Mouse (Mus musculus) heart, postnatal 36 days (tissue): Measurements from ENCODE around the gene Gm21093. TPM values are rescaled to one million over a fixed set of nuclear protein-coding genes. Genes with fewer than 3 reads are reported as not detected.
"Not testable (repeated sequence)": the region's sequence is repeated elsewhere in the genome, so short reads cannot be mapped to it uniquely, and the experiment has no call there.

Experiments
- DNase-seq, 2 experiments: peaks; one replicate each; pipeline ENCODE4 v3.0.0; 2021 to 2022
- intact Hi-C: fragments of 180-260 bp; cut with DNase I; formaldehyde crosslinking; loops from one replicate; pipeline ENCODE4 v1.15.1; 2025
- total RNA-seq, 2 experiments: library from RNA; stranded (reverse); gene quantifications; 2 replicates each; pipeline ENCODE4 v1.2.3; 2021

The Gm21093 gene
- total RNA-seq = not detected

DNA sequence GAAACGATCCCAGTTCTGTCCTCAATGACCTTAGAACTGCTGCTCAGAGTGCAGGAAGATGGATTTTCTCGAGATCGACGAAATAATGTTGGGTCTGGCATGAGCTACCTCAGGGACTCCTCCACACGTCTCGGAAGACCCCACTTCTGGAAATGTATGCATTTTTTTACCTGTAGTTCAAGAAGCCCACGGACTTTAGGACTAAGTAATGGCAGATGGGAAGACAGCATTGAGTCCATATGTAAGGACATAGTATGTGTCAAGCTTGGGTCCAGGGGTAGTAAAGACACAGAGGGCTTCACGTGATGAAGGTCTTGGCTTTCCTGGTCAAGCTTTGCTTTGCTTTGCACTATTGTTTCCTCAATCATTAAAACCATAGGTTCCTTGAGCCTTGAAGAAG lies at the start of gene Gm21093:
Gm21093 (minus strand) TSS at position 101 of the 400 bp plus-strand sequence.
- DNase-seq, intact Hi-C loops: not testable (repeated sequence)

Other genes starting within 250 kb of the Gm21093 start
- gene Gm21541, start 131.1 kb downstream of the Gm21093 start, total RNA-seq = not detected
- 1 to 10 TPM in 1 of 2 experiments, under 1 TPM in 1; 0.47 to 1.8 TPM for gene Gm20878, start 93.2 kb downstream of the Gm21093 start, total RNA-seq
- gene Fam205a4, start 68.7 kb downstream of the Gm21093 start, total RNA-seq = not detected
- not detected for gene Gm3893, start 56.5 kb upstream of the Gm21093 start, total RNA-seq
- gene Gm13304, start 80.1 kb upstream of the Gm21093 start, total RNA-seq = 10 to 100 TPM; 25.6 to 29.2 TPM
- not detected for gene Gm13306, start 118.7 kb upstream of the Gm21093 start, total RNA-seq
- gene Gm13305, start 133.9 kb upstream of the Gm21093 start, total RNA-seq = not detected
- gene Gm10600, start 205.9 kb upstream of the Gm21093 start, total RNA-seq = under 1 TPM in 1 of 2 experiments, not detected in 1; 0.36 TPM
- not detected for gene Ccl21b, start 221.0 kb upstream of the Gm21093 start, total RNA-seq